Mouse (Mus musculus) R1 (cell line): ENCODE data around the gene Tm4sf1.

Experiments
- DNase-seq: peaks from one replicate; pipeline ENCODE4 v3.0.0-alpha.2; 2018; ENCODE audit warnings: low read depth, low spot score

Tm4sf1 gene

GRCm38 (mm10) chr3:57287854-57288720 is 13.7 kb downstream of the Tm4sf1 start:
- DNase-seq, result peak; percentile 39

- no peak for DNase-seq
Measured at GRCm38 (mm10) chr3:57287438-57287837, 14.3 kb downstream of the Tm4sf1 start.

GRCm38 (mm10) chr3:57278225-57278624 is 23.6 kb downstream of the Tm4sf1 start:
- no peak for DNase-seq

- DNase-seq, result peak; percentile 78
Measured at GRCm38 (mm10) chr3:57277453-57277852, 24.3 kb downstream of the Tm4sf1 start.

GRCm38 (mm10) chr3:57276821-57277220 is 25.0 kb downstream of the Tm4sf1 start:
- DNase-seq, result no peak

- DNase-seq, result no peak
Measured at GRCm38 (mm10) chr3:57268994-57269393, 32.8 kb downstream of the Tm4sf1 start.

GRCm38 (mm10) chr3:57267559-57268173 is 34.1 kb downstream of the Tm4sf1 start:
- peak; percentile 55 for DNase-seq

- no peak for DNase-seq
Measured at GRCm38 (mm10) chr3:57253041-57253440, 48.7 kb downstream of the Tm4sf1 start.

- DNase-seq, result no peak
Measured at GRCm38 (mm10) chr3:57252551-57252950, 49.2 kb downstream of the Tm4sf1 start.

- DNase-seq, result no peak
Measured at GRCm38 (mm10) chr3:57245242-57245641, 56.5 kb downstream of the Tm4sf1 start.
